Mouse (Mus musculus): Measurements from ENCODE around the gene Rpl3l.
"Not testable (repeated sequence)": the region's sequence is repeated elsewhere in the genome, so short reads cannot be mapped to it uniquely, and the experiment has no call there.

The Rpl3l gene

GRCm38 (mm10) chr17:24727618-24728017, at the start of gene Rpl3l:
Rpl3l (plus strand) TSS chr17:24727820.
- in situ Hi-C loops (cut with MseI, MboI), result no loop called here

GRCm38 (mm10) chr17:24686514-24686913, 41.1 kb upstream of the Rpl3l start:
- in situ Hi-C loops (cut with MseI, MboI), result no loop called here

- in situ Hi-C loops (cut with MseI, MboI), result no loop called here
Observed at GRCm38 (mm10) chr17:24687146-24687595, 40.4 kb upstream of the Rpl3l start.

GRCm38 (mm10) chr17:24687599-24687998, 40.0 kb upstream of the Rpl3l start:
- in situ Hi-C loops (cut with MseI, MboI), result no loop called here

GRCm38 (mm10) chr17:24689251-24690081, 38.2 kb upstream of the Rpl3l start, which contains the start of gene Syngr3:
Syngr3 (minus strand) TSS chr17:24689955.
- in situ Hi-C loops (cut with MseI, MboI), result no loop called here

- in situ Hi-C loops (cut with MseI, MboI), result no loop called here
Observed at GRCm38 (mm10) chr17:24692385-24692784, 35.2 kb upstream of the Rpl3l start.

GRCm38 (mm10) chr17:24695326-24696010, 32.2 kb upstream of the Rpl3l start:
- in situ Hi-C loops (cut with MseI, MboI), result no loop called here

GRCm38 (mm10) chr17:24696011-24696697, 31.5 kb upstream of the Rpl3l start, which contains the start of the genes Gfer and Noxo1:
Gfer (minus strand) TSS chr17:24696156.
Noxo1 (plus strand) TSS chr17:24696234.
- in situ Hi-C loops (cut with MseI, MboI), result no loop called here

- in situ Hi-C loops (cut with MseI, MboI), result no loop called here
Observed at GRCm38 (mm10) chr17:24697985-24698384, 29.6 kb upstream of the Rpl3l start.

- in situ Hi-C loops (cut with MseI, MboI), result no loop called here
Observed at GRCm38 (mm10) chr17:24698715-24699114, 28.9 kb upstream of the Rpl3l start.

GRCm38 (mm10) chr17:24699473-24699872, 28.1 kb upstream of the Rpl3l start:
- in situ Hi-C loops (cut with MseI, MboI), result no loop called here

- in situ Hi-C loops (cut with MseI, MboI), result no loop called here
Observed at GRCm38 (mm10) chr17:24701251-24701650, 26.4 kb upstream of the Rpl3l start.

GRCm38 (mm10) chr17:24705821-24706220, 21.8 kb upstream of the Rpl3l start:
- in situ Hi-C loops (cut with MseI, MboI), result no loop called here

- in situ Hi-C loops (cut with MseI, MboI), result no loop called here
Observed at GRCm38 (mm10) chr17:24706982-24707800, 20.4 kb upstream of the Rpl3l start, which contains the start of gene Tbl3. Tbl3 (minus strand) TSS chr17:24707660.

- in situ Hi-C loops (cut with MseI, MboI), result no loop called here
Observed at GRCm38 (mm10) chr17:24707801-24708425, 19.7 kb upstream of the Rpl3l start.

GRCm38 (mm10) chr17:24708646-24709045, 19.0 kb upstream of the Rpl3l start:
- in situ Hi-C loops (cut with MseI, MboI), result no loop called here

GRCm38 (mm10) chr17:24715556-24715955, 12.1 kb upstream of the Rpl3l start:
- in situ Hi-C loops (cut with MseI, MboI), result no loop called here

GRCm38 (mm10) chr17:24716166-24716682, 11.4 kb upstream of the Rpl3l start:
- in situ Hi-C loops (cut with MseI, MboI), result no loop called here

- in situ Hi-C loops (cut with MseI, MboI), result no loop called here
Observed at GRCm38 (mm10) chr17:24717943-24718342, 9.7 kb upstream of the Rpl3l start, which contains the start of the genes Rnf151 and Rps2. Rnf151 (minus strand) TSS chr17:24718063. Rps2 (plus strand) TSS chr17:24718116.

- in situ Hi-C loops (cut with MseI, MboI), result not testable (repeated sequence)
Observed at GRCm38 (mm10) chr17:24718938-24719337, 8.7 kb upstream of the Rpl3l start.
